Mouse (Mus musculus): ENCODE results near the gene Atp7a. TPM values are rescaled to one million over a fixed set of nuclear protein-coding genes. Genes with fewer than 3 reads are reported as not detected.

Gene Atp7a
- total and polyA plus RNA-seq, 3 experiments, result 1.7 to 2.2 TPM; not detected in 1

- peaks cover 3 to 6% of the 10 kb centered on the region in 2 experiments; a peak in 2 of 4 replicates for H3K4me1 ChIP-seq (ENCODE audit: control insufficient read depth in 1 of 2, insufficient read depth in 2 of 2, low read length in 2 of 2)
- no peak overlapping the region for H3K27ac ChIP-seq (ENCODE audit: control insufficient read depth, low read depth, low read length)
- peaks cover 9 to 19% of the 10 kb centered on the region in 2 experiments for H3K36me3 ChIP-seq (ENCODE audit: control insufficient read depth in 1 of 2, insufficient read depth in 2 of 2, low read length in 2 of 2)
- H3K4me3 ChIP-seq (ENCODE audit: control insufficient read depth in 1 of 2, insufficient read depth in 1 of 2, low read depth in 2 of 2, low read length in 2 of 2), result peak overlapping the region in 1 of 2 experiments; percentile 75; a peak in 1 of 4 replicates
- peaks cover 17% of the 10 kb centered on the region for H3K79me2 ChIP-seq (ENCODE audit: control insufficient read depth, insufficient read depth, low read length, poor library complexity)
- no peak overlapping the region; the same call in 1 of the 2 replicates for H3K9ac ChIP-seq (ENCODE audit: control insufficient read depth, low read depth, low read length, poor library complexity, severe bottlenecking)
- TF ChIP-seq CHD2 (IDR thresholded peaks at IDR 0.05; ENCODE audit: low read length) (no peak), TBP (IDR thresholded peaks at IDR 0.05; ENCODE audit: low read depth, low read length) (peak; percentile 95), CTCF (IDR thresholded peaks at IDR 0.05 in 2 of 3, conservative IDR thresholded peaks at IDR 0.05 in 1 of 3; ENCODE audit: control insufficient read depth in 1 of 3, insufficient read depth in 1 of 3, low read depth in 2 of 3, low read length in 3 of 3, poor library complexity in 1 of 3, severe bottlenecking in 1 of 3) (no peak)
- H3K9me3 ChIP-seq (replicated peaks; ENCODE audit: insufficient read depth, low read length), result no peaks in the 10 kb centered on the region
- H3K27me3 ChIP-seq (ENCODE audit: control insufficient read depth in 1 of 2, insufficient read depth in 2 of 2, low read length in 2 of 2), result no peaks in the 10 kb centered on the region
- DNase-seq (ENCODE audit: low read depth, low spot score), result no peak
Observed at GRCm38 (mm10) chrX:106017516-106017915, 9.6 kb upstream of the Atp7a start.

GRCm38 (mm10) chrX:106027343-106027674 lies 233 bp downstream of the Atp7a start:
- H3K4me1 ChIP-seq (ENCODE audit: control insufficient read depth in 1 of 2, insufficient read depth in 2 of 2, low read length in 2 of 2), result peaks cover 0 to 2% of the 10 kb centered on the region in 2 experiments; a peak in 1 of 4 replicates
- H3K36me3 ChIP-seq (ENCODE audit: control insufficient read depth in 1 of 2, insufficient read depth in 2 of 2, low read length in 2 of 2), result no peaks in the 10 kb centered on the region; a peak in 2 of 4 replicates
- TF ChIP-seq RCOR1 (IDR thresholded peaks at IDR 0.05; ENCODE audit: low read depth, low read length), result no peak
- TF ChIP-seq GATA1 (IDR thresholded peaks at IDR 0.05; ENCODE audit: low read depth, low read length), result no peak
- TF ChIP-seq ZNF384 (IDR thresholded peaks at IDR 0.05; ENCODE audit: low read depth, low read length), result 0 out of 2 replicates have a peak, but pooled peaks have one; percentile 7
- TF ChIP-seq ELF1 (IDR thresholded peaks at IDR 0.05; ENCODE audit: low read depth, low read length), result no peak
- TF ChIP-seq HCFC1 (IDR thresholded peaks at IDR 0.05; ENCODE audit: low read depth, low read length), result no peak
- TF ChIP-seq SIN3A (IDR thresholded peaks at IDR 0.05; ENCODE audit: low read length), result peak; percentile 28; the same call in 1 of the 2 replicates
- H3K27me3 ChIP-seq (ENCODE audit: control insufficient read depth in 1 of 2, insufficient read depth in 2 of 2, low read length in 2 of 2), result no peaks in the 10 kb centered on the region
- no peak for DNase-seq (ENCODE audit: low read depth, low spot score)
- peak overlapping the region; percentile 88 to 96 for H3K4me3 ChIP-seq (ENCODE audit: control insufficient read depth in 1 of 2, insufficient read depth in 1 of 2, low read depth in 2 of 2, low read length in 2 of 2)
- peaks cover 5% of the 10 kb centered on the region for H3K79me2 ChIP-seq (ENCODE audit: control insufficient read depth, insufficient read depth, low read length, poor library complexity)
- peak overlapping the region; percentile 93 for H3K9ac ChIP-seq (ENCODE audit: control insufficient read depth, low read depth, low read length, poor library complexity, severe bottlenecking)
- no peaks in the 10 kb centered on the region for H3K9me3 ChIP-seq (replicated peaks; ENCODE audit: insufficient read depth, low read length)
- peak overlapping the region; percentile 54; the same call in 1 of the 2 replicates for H3K27ac ChIP-seq (ENCODE audit: control insufficient read depth, low read depth, low read length)

GRCm38 (mm10) chrX:106030176-106030575 lies 3.1 kb downstream of the Atp7a start:
- TF ChIP-seq ZNF384 (IDR thresholded peaks at IDR 0.05; ENCODE audit: low read depth, low read length) (no peak), ZC3H11A (IDR thresholded peaks at IDR 0.05; ENCODE audit: low read depth, low read length) (no peak), POLR2AphosphoS2 (IDR thresholded peaks at IDR 0.05; ENCODE audit: low read length) (no peak), POLR2A (IDR thresholded peaks at IDR 0.05; ENCODE audit: control insufficient read depth in 1 of 2, insufficient read depth in 1 of 2, low read depth in 1 of 2, low read length in 2 of 2, poor library complexity in 1 of 2) (no peak), KAT2A (conservative IDR thresholded peaks at IDR 0.05; ENCODE audit: low read depth, low read length) (no peak), UBTF (IDR thresholded peaks at IDR 0.05; ENCODE audit: borderline replicate concordance, insufficient read depth, low read depth, low read length) (no peak), RCOR1 (IDR thresholded peaks at IDR 0.05; ENCODE audit: low read depth, low read length) (no peak), TCF12 (IDR thresholded peaks at IDR 0.05; ENCODE audit: low read depth, low read length) (no peak)
- Histone ChIP-seq H3K79me2 (ENCODE audit: control insufficient read depth, insufficient read depth, low read length, poor library complexity) (peaks cover 5% of the 10 kb centered on the region), H3K4me3 (ENCODE audit: control insufficient read depth in 1 of 2, insufficient read depth in 1 of 2, low read depth in 2 of 2, low read length in 2 of 2) (no peak overlapping the region), H3K36me3 (ENCODE audit: control insufficient read depth in 1 of 2, insufficient read depth in 2 of 2, low read length in 2 of 2) (no peaks in the 10 kb centered on the region; a peak in 2 of 4 replicates), H3K27ac (ENCODE audit: control insufficient read depth, low read depth, low read length) (no peak overlapping the region), H3K9ac (ENCODE audit: control insufficient read depth, low read depth, low read length, poor library complexity, severe bottlenecking) (no peak overlapping the region), H3K9me3 (replicated peaks; ENCODE audit: insufficient read depth, low read length) (no peaks in the 10 kb centered on the region), H3K27me3 (ENCODE audit: control insufficient read depth in 1 of 2, insufficient read depth in 2 of 2, low read length in 2 of 2) (no peaks in the 10 kb centered on the region), H3K4me1 (ENCODE audit: control insufficient read depth in 1 of 2, insufficient read depth in 2 of 2, low read length in 2 of 2) (peaks cover 0 to 2% of the 10 kb centered on the region in 2 experiments; a peak in 1 of 4 replicates)
- DNase-seq (ENCODE audit: low read depth, low spot score), result no peak

Data from MEL (cell line).